22 mouse cellular contexts compared by ENCODE assay signal in genomic region chr12:103068161-103068560, GRCm38 (mm10).
A peak's percentile ranks its signal among the peaks of the same experiment; 100 is the strongest.
DNase-seq lines count a peak whose midpoint lies in the region; ATAC-seq and TF ChIP-seq lines count a peak whose summit lies in the region.
"Had no signal": no experiment of that assay in that cellular context is flagged by ENCODE, and none has a peak within 500 bp of the region (broad histone marks: within the 10 kb centered on the region; RNA-seq: fewer than 3 reads in every experiment).

No protein-coding gene starts in this region.

- H3K4me2 ChIP-seq in midbrain, embryonic 11.5 days, result no peak overlapping the region
- H3K4me2 ChIP-seq in midbrain, embryonic 16.5 days (ENCODE audit: low read length), result no peak overlapping the region

- 77% methylated on average over 5 of the region's 5 CpGs for WGBS in heart, adult 2 months
- 90% methylated on average over 5 of the region's 5 CpGs for WGBS in midbrain, embryonic 11.5 days
- WGBS in midbrain, embryonic 16.5 days, result 89% methylated on average over 5 of the region's 5 CpGs

- no peaks in the 10 kb centered on the region for H3K36me3 ChIP-seq in heart, adult 2 months (ENCODE audit: control insufficient read depth, insufficient read depth, low read length)
- no peaks in the 10 kb centered on the region for H3K36me3 ChIP-seq in midbrain, embryonic 11.5 days (ENCODE audit: control insufficient read depth, insufficient read depth, low read length)
- H3K36me3 ChIP-seq in midbrain, embryonic 16.5 days (ENCODE audit: control insufficient read depth, insufficient read depth, low read length), result peaks cover 13% of the 10 kb centered on the region; the same call in 1 of the 2 replicates
- H3K36me3 ChIP-seq: G1E had no signal

- no peak overlapping the region for H3K4me3 ChIP-seq in heart, adult 2 months
- no peak overlapping the region for H3K4me3 ChIP-seq in midbrain, embryonic 11.5 days (ENCODE audit: low read depth, low read length)
- H3K4me3 ChIP-seq in midbrain, embryonic 16.5 days (ENCODE audit: low read depth, low read length), result no peak overlapping the region

- no peak overlapping the region for H3K27ac ChIP-seq in heart, adult 2 months
- H3K27ac ChIP-seq in midbrain, embryonic 11.5 days (ENCODE audit: low read depth, low read length), result no peak overlapping the region
- H3K27ac ChIP-seq in midbrain, embryonic 16.5 days (ENCODE audit: low read length), result no peak overlapping the region

- TF ChIP-seq EP300 in heart, adult 2 months (IDR thresholded peaks at IDR 0.05; ENCODE audit: insufficient read depth, low read depth, low read length), result no peak

- peak; percentile 56 for DNase-seq in heart, adult 11 months
- no peak for DNase-seq in heart, adult 2 months
- peak; percentile 72 for DNase-seq in midbrain, embryonic 11.5 days (ENCODE audit: low spot score, missing footprints)
- peak; percentile 5 for DNase-seq in 3T3-L1 (ENCODE audit: low read depth, low spot score)
- DNase-seq in adrenal gland, postnatal 14 days, result no peak
- DNase-seq: adrenal gland, adult 2 months; adrenal gland, adult 8-10 months; adrenal gland, postnatal 10 days; adrenal gland, postnatal 25 days; adrenal gland, postnatal 36 days; B cell, adult 2 months; cerebellum, adult 11 months; cerebellum, adult 11-12 months; cerebellum, adult 18-20 months; cerebellum, adult 2 months; cerebellum, adult 8-10 months had no signal

- no peak for ATAC-seq in midbrain, embryonic 11.5 days (ENCODE audit: low FRiP score)
- ATAC-seq in midbrain, embryonic 16.5 days, result no peak
- ATAC-seq: activated CD4-positive, CD25-positive, alpha-beta regulatory T cell, adult 4 months; CD4-positive, CD25-positive, alpha-beta regulatory T cell, adult 4 months; Patski had no signal

- no peaks in the 10 kb centered on the region for H3K9me3 ChIP-seq in midbrain, embryonic 11.5 days (ENCODE audit: control insufficient read depth, low read length)
- H3K9me3 ChIP-seq in midbrain, embryonic 16.5 days (replicated peaks; ENCODE audit: control insufficient read depth, low read length, poor library complexity, severe bottlenecking), result no peaks in the 10 kb centered on the region

- H3K9ac ChIP-seq in heart, adult 2 months (ENCODE audit: low read depth, low read length), result no peak overlapping the region
- H3K9ac ChIP-seq in midbrain, embryonic 11.5 days (ENCODE audit: low read length), result no peak overlapping the region
- H3K9ac ChIP-seq in midbrain, embryonic 16.5 days (ENCODE audit: low read depth, low read length), result no peak overlapping the region

- TF ChIP-seq POLR2A in heart, adult 2 months (IDR thresholded peaks at IDR 0.05; ENCODE audit: insufficient read depth, low read depth, low read length), result no peak

- no peaks in the 10 kb centered on the region for H3K27me3 ChIP-seq in heart, adult 2 months (ENCODE audit: control insufficient read depth, insufficient read depth, low read length)
- no peaks in the 10 kb centered on the region for H3K27me3 ChIP-seq in midbrain, embryonic 11.5 days (ENCODE audit: control insufficient read depth, insufficient read depth, low read length)
- H3K27me3 ChIP-seq in midbrain, embryonic 16.5 days (ENCODE audit: control insufficient read depth, insufficient read depth, low read depth, low read length), result no peaks in the 10 kb centered on the region
- H3K27me3 ChIP-seq: CH12.LX had no signal

- TF ChIP-seq CTCF in heart, adult 2 months (IDR thresholded peaks at IDR 0.05), result no peak

- no peaks in the 10 kb centered on the region for H3K4me1 ChIP-seq in heart, adult 2 months (ENCODE audit: control insufficient read depth, insufficient read depth, low read length)
- no peaks in the 10 kb centered on the region for H3K4me1 ChIP-seq in midbrain, embryonic 11.5 days (ENCODE audit: control insufficient read depth, insufficient read depth, low read length)
- no peaks in the 10 kb centered on the region for H3K4me1 ChIP-seq in midbrain, embryonic 16.5 days (ENCODE audit: control insufficient read depth, insufficient read depth, low read length)

- intact Hi-C loops in heart, adult 2 months (cut with DNase I), result loop anchor here (10.0 kb wide), 2 partner anchors 283 to 363 kb away; partner anchors contain the start of gene Itpk1

- no peaks in the 10 kb centered on the region for H3K79me2 ChIP-seq in heart, adult 2 months (replicated peaks; ENCODE audit: control insufficient read depth, insufficient read depth, low read length)

Comparison
In these comparisons a context has a peak if more than half of its experiments do, and no peak if none do; other contexts are left out.
1. DNase-seq: peak in heart, adult 11 months (single experiment), midbrain, embryonic 11.5 days (single experiment) and 3T3-L1 (single experiment); none in heart, adult 2 months (0 of 2) and adrenal gland, postnatal 14 days (single experiment).